Mouse (Mus musculus): ENCODE results near the gene Psmb6.
A peak's percentile ranks its signal among the peaks of the same experiment; 100 is the strongest.

The Psmb6 gene

GRCm38 (mm10) chr11:70525184-70525678, at the start of gene Psmb6:
Psmb6 (plus strand) TSS chr11:70525367.
- DNase-seq: peak; percentile 93 to 98

- peak in 1 of 2 experiments; percentile 43 for DNase-seq
Measured at GRCm38 (mm10) chr11:70485498-70485897, 39.7 kb upstream of the Psmb6 start.

- no peak for DNase-seq
Measured at GRCm38 (mm10) chr11:70487816-70488215, 37.4 kb upstream of the Psmb6 start.

GRCm38 (mm10) chr11:70489138-70489537, 36.0 kb upstream of the Psmb6 start:
- DNase-seq: no peak

GRCm38 (mm10) chr11:70489684-70490083, 35.5 kb upstream of the Psmb6 start:
- no peak for DNase-seq

- peak; percentile 66 to 72 for DNase-seq
Measured at GRCm38 (mm10) chr11:70499566-70500475, 25.3 kb upstream of the Psmb6 start.

GRCm38 (mm10) chr11:70500476-70500812, 24.7 kb upstream of the Psmb6 start:
- DNase-seq: no peak

GRCm38 (mm10) chr11:70502018-70502417, 23.1 kb upstream of the Psmb6 start:
- no peak for DNase-seq

- DNase-seq: no peak
Measured at GRCm38 (mm10) chr11:70504970-70505369, 20.2 kb upstream of the Psmb6 start, which contains the start of gene Tm4sf5. Tm4sf5 (plus strand) TSS chr11:70505244.

- DNase-seq: peak; percentile 75 to 90
Measured at GRCm38 (mm10) chr11:70506385-70506784, 18.8 kb upstream of the Psmb6 start.

GRCm38 (mm10) chr11:70506962-70507515, 18.1 kb upstream of the Psmb6 start:
- DNase-seq: no peak

GRCm38 (mm10) chr11:70509753-70510564, 15.2 kb upstream of the Psmb6 start:
- peak; percentile 64 to 73 for DNase-seq

- DNase-seq: no peak
Measured at GRCm38 (mm10) chr11:70511242-70511641, 13.9 kb upstream of the Psmb6 start.

- DNase-seq: no peak
Measured at GRCm38 (mm10) chr11:70511825-70512224, 13.3 kb upstream of the Psmb6 start.

GRCm38 (mm10) chr11:70512709-70513342, 12.3 kb upstream of the Psmb6 start:
- DNase-seq: no peak

GRCm38 (mm10) chr11:70513520-70513919, 11.6 kb upstream of the Psmb6 start:
- DNase-seq: peak in 1 of 2 experiments; percentile 16

- no peak for DNase-seq
Measured at GRCm38 (mm10) chr11:70514288-70514687, 10.9 kb upstream of the Psmb6 start, which contains the start of gene Vmo1. Vmo1 (minus strand) TSS chr11:70514616.

- DNase-seq: peak in 1 of 2 experiments; percentile 40
Measured at GRCm38 (mm10) chr11:70516352-70516751, 8.8 kb upstream of the Psmb6 start.

GRCm38 (mm10) chr11:70518436-70518835, 6.7 kb upstream of the Psmb6 start:
- DNase-seq: no peak

- no peak for DNase-seq
Measured at GRCm38 (mm10) chr11:70518923-70519322, 6.2 kb upstream of the Psmb6 start, which contains the start of gene Gltpd2. Gltpd2 (plus strand) TSS chr11:70519196.

- peak; percentile 40 to 60 for DNase-seq
Measured at GRCm38 (mm10) chr11:70520178-70520769, 4.9 kb upstream of the Psmb6 start.

Data from kidney, postnatal 25 days (tissue).